Mouse (Mus musculus) megakaryocyte progenitor cell, adult 5-6 weeks (primary cell): ENCODE data around the gene Rpl19. TPM values are rescaled to one million over a fixed set of nuclear protein-coding genes. Genes with fewer than 3 reads are reported as not detected.

Source experiments
- ATAC-seq: replicated peaks from 2 replicates; pipeline ENCODE4 v1.8.0; 2016; ENCODE audit warnings: mild to moderate bottlenecking, moderate TSS enrichment, inconsistent platforms; ENCODE audit not compliant: poor library complexity
- total RNA-seq, 2 experiments: library from RNA; stranded (forward) in 1 of 2; stranded (reverse) in 1 of 2; fragments of 157-497, 149-512 nt in 1 of 2; fragments of 200-1000 nt in 1 of 2; gene quantifications; 2 replicates each; pipeline versions ENCODE4 v1.2.3 to v1.2.4; 2015 to 2017

The Rpl19 gene
- total RNA-seq, 2 experiments from 2014 or later, result 1,816 to 3,659 TPM

- ATAC-seq, result no peak
Measured at GRCm38 (mm10) chr11:97998898-97999608, 27.5 kb upstream of the Rpl19 start.

- no peak for ATAC-seq
Measured at GRCm38 (mm10) chr11:97999748-98000147, 26.8 kb upstream of the Rpl19 start.

- no peak for ATAC-seq
Measured at GRCm38 (mm10) chr11:98000378-98001140, 26.0 kb upstream of the Rpl19 start.

GRCm38 (mm10) chr11:98001351-98001824, 25.1 kb upstream of the Rpl19 start:
- no peak for ATAC-seq

- no peak for ATAC-seq
Measured at GRCm38 (mm10) chr11:98001986-98002385, 24.5 kb upstream of the Rpl19 start.

GRCm38 (mm10) chr11:98002627-98003026, 23.9 kb upstream of the Rpl19 start:
- peak; percentile 67 for ATAC-seq

- ATAC-seq, result peak; percentile 66
Measured at GRCm38 (mm10) chr11:98003171-98003671, 23.3 kb upstream of the Rpl19 start.

GRCm38 (mm10) chr11:98004161-98004560, 22.3 kb upstream of the Rpl19 start:
- no peak for ATAC-seq

- no peak; the same call in 1 of the 2 replicates for ATAC-seq
Measured at GRCm38 (mm10) chr11:98005076-98005475, 21.4 kb upstream of the Rpl19 start.

- ATAC-seq, result no peak
Measured at GRCm38 (mm10) chr11:98005686-98006085, 20.8 kb upstream of the Rpl19 start.

- peak; percentile 49; the same call in 1 of the 2 replicates for ATAC-seq
Measured at GRCm38 (mm10) chr11:98008087-98008486, 18.4 kb upstream of the Rpl19 start.

GRCm38 (mm10) chr11:98011716-98012115, 14.8 kb upstream of the Rpl19 start:
- no peak for ATAC-seq

- ATAC-seq, result no peak
Measured at GRCm38 (mm10) chr11:98012831-98013230, 13.7 kb upstream of the Rpl19 start.

GRCm38 (mm10) chr11:98016177-98016576, 10.3 kb upstream of the Rpl19 start:
- no peak for ATAC-seq

- ATAC-seq, result no peak
Measured at GRCm38 (mm10) chr11:98016824-98017223, 9.7 kb upstream of the Rpl19 start.

GRCm38 (mm10) chr11:98018222-98018621, 8.3 kb upstream of the Rpl19 start:
- no peak for ATAC-seq

- ATAC-seq, result peak; percentile 63
Measured at GRCm38 (mm10) chr11:98018858-98019641, 7.5 kb upstream of the Rpl19 start.

- no peak for ATAC-seq
Measured at GRCm38 (mm10) chr11:98019883-98020610, 6.5 kb upstream of the Rpl19 start.

GRCm38 (mm10) chr11:98020710-98021109, 5.8 kb upstream of the Rpl19 start:
- ATAC-seq, result no peak

GRCm38 (mm10) chr11:98021118-98021517, 5.4 kb upstream of the Rpl19 start:
- no peak for ATAC-seq
